Mouse (Mus musculus) left cerebral cortex, postnatal 36 days (tissue): Measurements from ENCODE around the gene Igf2bp3. TPM values are rescaled to one million over a fixed set of nuclear protein-coding genes. Genes with fewer than 3 reads are reported as not detected.

Source experiments
- DNase-seq, 2 experiments: peaks; one replicate each; pipeline ENCODE4 v3.0.0; 2021 to 2022; ENCODE audit warnings: low spot score in 2 of 2, mixed read lengths in 1 of 2
- intact Hi-C: fragments of 180-260 bp; cut with DNase I; formaldehyde crosslinking; loops from one replicate; pipeline ENCODE4 v1.15.1; 2025
- total RNA-seq, 2 experiments: library from RNA; stranded (reverse); gene quantifications; 2 replicates each; pipeline ENCODE4 v1.2.3; 2021

Gene Igf2bp3
- total RNA-seq, 2 experiments from 2014 or later: 0.07 TPM; not detected in 1

DNA sequence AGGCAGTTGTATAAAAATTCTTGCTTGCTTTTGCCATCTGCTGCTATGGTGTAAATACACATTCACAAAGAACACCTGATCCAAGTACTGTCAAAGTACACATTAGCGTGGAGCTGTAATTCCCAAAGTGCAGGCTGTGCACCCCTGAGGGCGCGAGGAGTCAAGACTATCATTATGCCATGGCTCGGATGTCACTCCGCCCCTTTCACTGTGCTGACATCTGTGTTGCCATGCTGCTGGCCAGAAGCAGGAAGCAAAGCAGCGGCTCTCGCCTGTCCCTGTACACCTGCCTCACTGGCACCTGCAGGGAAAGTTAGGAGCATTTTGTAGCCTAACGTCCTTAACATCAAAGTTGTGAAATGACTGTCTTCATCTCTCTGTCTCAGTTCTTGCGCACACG lies 19.6 kb downstream of the Igf2bp3 start:
- no peak for DNase-seq
- intact Hi-C loops: no loop called here

DNA sequence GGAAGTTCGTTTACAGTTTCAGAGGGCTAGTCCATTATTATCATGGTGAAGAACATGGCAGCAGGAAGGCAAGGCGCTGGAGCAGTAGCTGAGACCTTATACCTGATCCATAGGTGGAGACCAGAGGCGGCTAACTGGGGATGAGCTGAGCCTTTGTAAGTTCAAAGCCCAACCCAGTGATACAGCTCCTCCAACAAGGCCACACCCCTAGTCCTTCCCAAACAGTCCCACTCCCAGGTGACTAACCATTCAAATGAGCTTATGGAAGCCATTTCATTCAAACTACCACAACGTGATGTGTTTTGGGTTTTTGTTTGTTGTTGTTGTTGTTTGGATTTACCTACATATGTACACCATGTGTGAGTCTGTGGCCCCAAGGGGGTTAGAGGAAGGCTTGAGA lies 20.2 kb downstream of the Igf2bp3 start:
- no peak for DNase-seq
- intact Hi-C loops: no loop called here

DNA sequence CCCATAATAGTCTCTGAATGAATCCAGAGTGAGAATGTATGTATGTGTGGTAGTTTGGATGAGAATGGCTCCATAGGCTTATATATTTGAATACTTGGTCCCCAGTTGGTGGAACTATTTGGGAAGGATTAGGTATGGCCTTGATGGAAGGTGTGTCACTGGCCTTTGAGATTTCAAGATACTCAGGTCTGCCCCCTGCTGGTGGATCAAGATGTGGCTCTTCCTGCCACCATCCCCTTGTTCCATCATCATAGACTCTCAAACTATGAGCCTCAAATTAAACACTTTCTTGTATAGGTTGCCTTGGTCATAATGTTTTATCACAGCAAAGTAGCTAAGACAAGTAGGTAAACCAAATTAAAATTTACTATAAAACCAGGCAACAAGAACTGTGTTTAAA lies 25.4 kb downstream of the Igf2bp3 start:
- DNase-seq: no peak
- intact Hi-C loops: no loop called here

DNA sequence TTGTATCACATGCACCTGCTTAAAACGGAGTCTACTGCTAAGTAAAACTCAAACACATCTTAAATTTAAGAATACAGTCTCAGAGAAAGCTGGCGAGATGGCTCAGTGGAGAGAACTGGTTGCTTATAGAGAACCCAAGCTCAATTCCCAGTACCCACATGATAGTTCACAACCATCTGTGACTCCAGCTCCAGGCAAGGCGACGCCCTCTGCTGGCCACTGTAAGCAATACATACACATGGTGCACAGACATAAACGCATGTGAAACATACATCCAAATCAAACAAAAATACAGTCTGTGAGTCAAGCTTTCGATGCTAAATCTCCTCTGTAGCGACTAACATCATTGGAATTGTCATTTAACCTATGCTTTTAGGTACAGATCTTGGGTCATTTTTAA lies 27.5 kb downstream of the Igf2bp3 start:
- no peak for DNase-seq
- intact Hi-C loops: no loop called here

GRCm38 (mm10) chr6:49176018-49176417 lies 38.7 kb downstream of the Igf2bp3 start:
- no peak for DNase-seq
- intact Hi-C loops: no loop called here

DNA sequence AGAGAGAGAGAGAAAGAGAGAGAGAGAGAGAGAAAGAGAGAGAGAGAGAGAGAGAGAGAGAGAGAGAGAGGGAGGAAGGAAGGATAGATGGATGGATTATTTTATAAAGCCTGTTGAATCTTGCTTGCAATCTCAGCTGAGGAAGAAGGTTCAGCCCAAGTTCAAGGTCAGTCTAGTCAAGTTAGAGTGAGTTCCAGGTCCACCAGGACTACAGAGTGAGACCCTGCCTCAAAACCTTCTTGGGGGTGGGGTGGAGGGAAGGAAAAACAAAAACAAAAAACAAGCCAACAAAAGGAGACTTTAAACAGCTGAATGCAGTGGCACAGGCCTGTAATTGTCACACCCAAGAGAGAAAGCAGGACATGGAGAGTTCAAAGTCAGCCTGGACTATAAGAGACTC lies 40.1 kb downstream of the Igf2bp3 start:
- no peak for DNase-seq
- intact Hi-C loops: no loop called here

GRCm38 (mm10) chr6:49173674-49174073 lies 41.1 kb downstream of the Igf2bp3 start:
- DNase-seq: no peak
- intact Hi-C loops: no loop called here

- intact Hi-C loops: no loop called here
- no peak for DNase-seq
Measured at GRCm38 (mm10) chr6:49173265-49173664, 41.5 kb downstream of the Igf2bp3 start.

GRCm38 (mm10) chr6:49171216-49171615 lies 43.5 kb downstream of the Igf2bp3 start:
- no peak for DNase-seq
- intact Hi-C loops: no loop called here

DNA sequence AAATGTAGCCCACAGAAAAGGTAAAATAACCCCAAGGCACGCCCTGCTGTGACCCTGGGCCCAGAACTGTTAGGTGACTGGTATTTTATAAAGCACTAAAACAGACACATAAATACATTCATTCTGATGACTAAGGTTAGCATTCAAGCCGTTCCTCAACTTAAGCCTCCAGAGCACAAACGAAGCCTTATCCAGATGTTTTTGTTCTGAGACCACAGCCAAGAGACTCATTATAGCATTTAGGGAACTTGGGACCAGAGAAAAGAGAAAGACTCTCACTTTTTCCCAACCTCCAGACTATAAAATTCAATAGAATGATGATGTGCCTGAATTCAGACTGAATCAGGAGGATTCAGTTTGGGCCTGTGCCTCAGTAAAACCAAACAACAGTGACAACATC lies 46.1 kb downstream of the Igf2bp3 start:
- intact Hi-C loops: no loop called here
- DNase-seq: no peak

- intact Hi-C loops: no loop called here
- DNase-seq: no peak
Measured at GRCm38 (mm10) chr6:49167406-49167805, 47.4 kb downstream of the Igf2bp3 start.

- no peak for DNase-seq
- intact Hi-C loops: no loop called here
Measured at GRCm38 (mm10) chr6:49166318-49166717, 48.4 kb downstream of the Igf2bp3 start.

DNA sequence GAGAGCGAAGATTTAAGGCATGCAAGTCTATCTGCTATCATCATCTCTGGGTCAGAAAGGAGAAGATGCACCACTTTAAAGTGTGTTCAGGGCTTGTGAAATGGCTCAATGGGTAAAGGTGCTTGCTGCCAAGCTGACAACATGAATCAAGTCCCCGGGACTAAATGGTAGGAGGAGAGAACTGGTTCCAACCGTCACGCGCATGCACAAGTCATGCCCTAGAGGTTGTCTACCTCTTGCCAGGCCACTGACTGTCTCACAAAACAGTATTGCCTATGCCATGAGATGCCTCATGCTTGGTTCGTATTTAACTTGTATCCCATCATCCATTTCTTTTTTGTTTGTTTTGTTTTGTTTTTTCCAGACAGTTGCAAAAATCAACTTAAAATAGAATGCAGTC lies 48.9 kb downstream of the Igf2bp3 start:
- intact Hi-C loops: no loop called here

GRCm38 (mm10) chr6:49165101-49165500 lies 49.7 kb downstream of the Igf2bp3 start:
- no peak for DNase-seq
- intact Hi-C loops: no loop called here

More for the DNA sequence above, 48.9 kb downstream of the Igf2bp3 start:
- no peak for DNase-seq

GRCm38 (mm10) chr6:49164701-49165100 lies 50.1 kb downstream of the Igf2bp3 start:
- intact Hi-C loops: no loop called here
- no peak for DNase-seq

DNA sequence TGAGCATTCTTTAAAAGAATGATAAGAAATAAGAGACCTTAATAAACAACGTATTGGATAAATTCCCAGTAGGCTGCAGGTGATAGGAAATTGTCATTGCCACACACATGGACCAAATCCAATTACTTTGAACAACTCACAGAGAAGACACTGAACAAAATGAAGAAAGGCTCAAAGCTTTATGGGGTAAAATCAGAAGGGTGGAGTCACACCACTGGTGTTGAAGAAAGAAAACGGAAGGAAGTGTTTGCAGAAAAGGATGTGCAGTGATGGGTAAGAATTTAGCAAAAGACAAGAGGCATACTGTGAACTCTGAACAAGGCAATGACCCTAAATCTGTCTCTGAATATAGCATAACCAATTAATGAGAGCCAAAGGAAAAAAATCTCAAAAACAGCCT lies 54.8 kb downstream of the Igf2bp3 start:
- intact Hi-C loops: no loop called here
- no peak for DNase-seq

DNA sequence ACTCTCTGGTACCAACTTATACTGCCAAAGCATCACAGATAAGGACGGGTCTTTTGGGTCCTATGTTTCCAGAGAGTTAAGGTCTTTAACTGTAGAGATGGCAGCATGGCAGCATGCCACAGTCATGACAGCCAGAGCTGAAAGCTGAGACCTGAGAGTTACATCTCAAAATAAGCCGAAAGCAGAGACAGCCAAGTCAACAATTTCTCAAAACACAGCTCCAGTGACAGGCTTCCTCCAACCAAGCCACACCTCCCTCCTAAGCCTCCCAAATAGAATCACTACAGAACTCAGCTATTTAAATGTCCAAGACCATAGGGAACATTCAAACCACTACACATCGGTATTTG lies 58.0 kb downstream of the Igf2bp3 start:
- intact Hi-C loops: no loop called here
- no peak for DNase-seq

DNA sequence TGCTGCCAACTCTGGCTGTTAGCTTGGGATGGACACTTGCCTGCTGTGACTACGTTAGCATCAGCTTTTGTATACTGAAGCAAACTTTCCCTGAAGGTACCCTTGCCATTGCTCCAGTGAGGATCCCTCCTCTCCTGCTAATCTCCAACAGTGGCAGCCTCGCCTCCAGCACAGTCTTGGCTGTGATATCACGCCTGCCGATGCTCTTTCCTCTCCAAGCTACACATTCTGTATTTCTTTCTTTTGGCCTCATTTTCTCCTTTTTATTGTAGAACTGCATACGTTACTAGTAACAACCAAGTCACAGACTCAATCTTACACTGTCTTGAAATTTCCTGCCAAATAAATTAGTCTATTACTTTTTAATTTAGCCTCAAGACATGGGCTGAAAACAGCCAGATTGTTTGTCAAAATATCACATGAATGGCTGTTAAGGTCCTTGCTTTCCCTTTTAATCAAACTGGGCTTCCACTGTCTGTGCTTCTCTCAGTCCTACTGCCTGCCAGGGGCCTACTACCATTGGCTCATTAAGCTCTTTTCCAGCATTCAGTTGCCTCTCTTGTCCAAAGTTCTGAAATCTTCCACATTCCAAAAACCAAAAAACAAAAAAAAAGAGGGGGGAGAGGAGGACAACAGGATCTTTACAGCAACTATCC lies 58.5 kb downstream of the Igf2bp3 start:
- DNase-seq: no peak
- intact Hi-C loops: no loop called here

GRCm38 (mm10) chr6:49151465-49151864 lies 63.3 kb downstream of the Igf2bp3 start:
- DNase-seq: no peak
- intact Hi-C loops: no loop called here

GRCm38 (mm10) chr6:49150349-49151229 lies 64.2 kb downstream of the Igf2bp3 start:
- intact Hi-C loops: no loop called here
- DNase-seq: no peak

DNA sequence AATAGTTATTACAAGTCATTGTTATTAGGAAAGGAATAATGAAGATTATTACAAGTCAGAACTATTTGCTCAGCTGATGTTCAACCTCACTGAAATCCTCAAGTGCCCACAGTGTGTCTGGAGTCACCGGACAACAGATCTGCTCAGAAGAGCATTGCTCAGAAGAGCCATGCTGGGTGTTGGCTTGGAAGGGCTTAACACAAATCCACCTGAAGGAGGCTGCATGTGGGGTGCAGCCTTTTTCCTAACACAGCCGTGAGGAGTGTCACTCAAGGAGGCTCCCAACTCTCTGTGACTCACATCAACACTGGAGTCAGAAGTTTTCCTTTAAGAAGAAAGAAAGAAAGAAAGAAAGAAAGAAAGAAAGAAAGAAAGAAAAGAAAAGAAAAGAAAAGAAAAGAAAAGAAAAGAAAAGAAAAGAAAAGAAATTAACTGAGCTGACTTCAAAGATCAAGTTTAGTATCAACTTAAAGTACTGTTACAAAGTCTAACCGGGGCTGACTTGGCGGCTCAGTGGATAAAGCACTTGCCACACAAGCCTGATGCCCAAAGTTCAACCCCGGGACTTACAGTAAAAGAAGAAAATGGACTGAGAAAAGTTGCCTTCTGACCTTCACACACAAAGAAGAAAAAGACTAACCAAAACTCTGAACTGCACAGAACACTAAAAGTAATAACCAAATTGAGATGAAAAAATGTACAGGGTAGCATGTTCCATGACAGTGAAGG lies 65.4 kb downstream of the Igf2bp3 start:
- DNase-seq: no peak
- intact Hi-C loops: no loop called here
